Mouse (Mus musculus) midbrain, embryonic 11.5 days (tissue): Measurements from ENCODE around the gene Cd55b. TPM values are rescaled to one million over a fixed set of nuclear protein-coding genes. Genes with fewer than 3 reads are reported as not detected.
"Not testable (repeated sequence)": the region's sequence is repeated elsewhere in the genome, so short reads cannot be mapped to it uniquely, and the experiment has no call there.

Experiments
- ATAC-seq: fragments of 200-750 bp; cut with Nextera tagmentation; 2 replicates; pipeline ENCODE4 v1.8.0; 2017; ENCODE audit warnings: moderate TSS enrichment, moderate library complexity; ENCODE audit not compliant: low FRiP score
- DNase-seq: peaks from one replicate; pipeline ENCODE4 v3.0.0; 2015; ENCODE audit warnings: low spot score; ENCODE audit errors: missing footprints
- H3K27ac ChIP-seq: fragments of 300-500 bp; sonication (generic); 2 replicates; pipeline ENCODE4 v1.5.1; 2014; ENCODE audit warnings: low read depth, low read length
- H3K27me3 ChIP-seq: fragments of 300-500 bp; sonication (generic); 2 replicates; pipeline ENCODE4 v1.6.1; 2014; ENCODE audit warnings: mild to moderate bottlenecking, low read length, moderate library complexity, mixed read lengths; ENCODE audit not compliant: control insufficient read depth, insufficient read depth
- H3K36me3 ChIP-seq: fragments of 300-500 bp; sonication (generic); 2 replicates; pipeline ENCODE4 v1.6.1; 2014; ENCODE audit warnings: mild to moderate bottlenecking, low read length, moderate library complexity, mixed read lengths; ENCODE audit not compliant: control insufficient read depth, insufficient read depth
- H3K4me1 ChIP-seq: fragments of 300-500 bp; sonication (generic); 2 replicates; pipeline ENCODE4 v1.6.1; 2014; ENCODE audit warnings: low read length; ENCODE audit not compliant: control insufficient read depth, insufficient read depth
- H3K4me2 ChIP-seq: fragments of 300-500 bp; sonication (generic); 2 replicates; pipeline ENCODE4 v1.6.1; 2014; ENCODE audit warnings: mild to moderate bottlenecking, moderate library complexity
- H3K4me3 ChIP-seq: fragments of 300-500 bp; sonication (generic); 2 replicates; pipeline ENCODE4 v1.5.1; 2014; ENCODE audit warnings: low read depth, low read length
- H3K9ac ChIP-seq: fragments of 300-500 bp; sonication (generic); 2 replicates; pipeline ENCODE4 v1.6.1; 2014; ENCODE audit warnings: low read length
- H3K9me3 ChIP-seq: fragments of 300-500 bp; sonication (generic); 2 replicates; pipeline ENCODE4 v1.6.1; 2016; ENCODE audit warnings: low read length; ENCODE audit not compliant: control insufficient read depth
- WGBS: fragments of 180-500 bp; shearing (Covaris S2); extraction: QIAGEN DNeasy Blood & Tissue Kit; methylation state at CpG from one replicate; pipeline ENCODE4 v1.1.7; 2014; 5-methylcytosine and 5-hydroxymethylcytosine counted together
- polyA plus RNA-seq: library from polyadenylated mRNA; unstranded; fragments of >200 nt; fragmentation: Nextera tagmentation; extraction: Ambion mirVana; gene quantifications from 2 replicates; pipeline ENCODE4 v1.2.1, GENCODE M21; 2014

Gene Cd55b
- polyA plus RNA-seq, 1 experiment from 2014 or later, result not detected

GRCm38 (mm10) chr1:130428667-130429066 is 5.9 kb upstream of the Cd55b start:
- not testable (repeated sequence) for ATAC-seq, H3K4me3 ChIP-seq, DNase-seq, H3K9ac ChIP-seq, H3K27me3 ChIP-seq, H3K4me1 ChIP-seq, H3K9me3 ChIP-seq, H3K36me3 ChIP-seq, H3K27ac ChIP-seq, H3K4me2 ChIP-seq

- not testable (repeated sequence) for H3K36me3 ChIP-seq, H3K27ac ChIP-seq, H3K4me3 ChIP-seq, H3K9ac ChIP-seq, H3K27me3 ChIP-seq, H3K4me2 ChIP-seq, H3K4me1 ChIP-seq, H3K9me3 ChIP-seq, DNase-seq, ATAC-seq
- WGBS, result 75% methylated on average over 2 of the region's 3 CpGs
Measured at GRCm38 (mm10) chr1:130427175-130427853, 4.5 kb upstream of the Cd55b start.

GRCm38 (mm10) chr1:130422033-130422432 is 776 bp downstream of the Cd55b start:
- H3K4me1 ChIP-seq, DNase-seq, H3K27ac ChIP-seq, ATAC-seq, H3K9ac ChIP-seq, H3K4me2 ChIP-seq, H3K27me3 ChIP-seq, H3K36me3 ChIP-seq, H3K9me3 ChIP-seq, H3K4me3 ChIP-seq: not testable (repeated sequence)
- no CpG with 5 or more reads among the region's 6 CpGs for WGBS

DNA sequence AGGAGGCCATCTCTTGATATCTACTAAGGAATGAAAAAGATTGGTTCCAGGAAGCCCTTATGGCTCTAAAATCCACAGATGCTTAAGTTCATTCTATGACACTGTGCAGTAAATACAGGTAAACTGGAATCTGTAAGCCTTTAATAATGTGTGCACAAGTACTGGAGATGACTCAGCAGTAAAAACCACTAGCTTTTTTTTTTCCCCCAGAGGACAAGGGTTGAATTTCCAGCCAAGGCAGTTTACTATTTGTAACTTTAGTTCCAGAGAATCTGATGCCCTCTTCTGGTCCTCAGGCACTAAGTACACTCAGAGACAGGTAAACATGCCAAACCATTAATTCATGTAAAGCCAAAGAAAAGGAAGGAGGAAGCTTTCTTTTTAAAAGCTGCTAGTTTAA is 25.7 kb downstream of the Cd55b start:
- not testable (repeated sequence) for H3K4me1 ChIP-seq, H3K9ac ChIP-seq, H3K4me2 ChIP-seq, H3K27ac ChIP-seq, H3K4me3 ChIP-seq, H3K9me3 ChIP-seq, H3K36me3 ChIP-seq, ATAC-seq, H3K27me3 ChIP-seq, DNase-seq

GRCm38 (mm10) chr1:130387282-130387681 is 35.5 kb downstream of the Cd55b start:
- not testable (repeated sequence) for H3K27me3 ChIP-seq, H3K9me3 ChIP-seq, H3K4me1 ChIP-seq, H3K36me3 ChIP-seq, DNase-seq, H3K27ac ChIP-seq, H3K9ac ChIP-seq, H3K4me2 ChIP-seq, ATAC-seq, H3K4me3 ChIP-seq

GRCm38 (mm10) chr1:130377726-130378429 is 44.9 kb downstream of the Cd55b start:
- Histone ChIP-seq H3K4me3 (no peak overlapping the region), H3K4me1 (no peaks in the 10 kb centered on the region), H3K9ac (no peak overlapping the region), H3K27me3 (no peaks in the 10 kb centered on the region), H3K4me2 (no peak overlapping the region), H3K36me3 (no peaks in the 10 kb centered on the region), H3K9me3 (no peaks in the 10 kb centered on the region), H3K27ac (no peak overlapping the region)
- WGBS, result 93% methylated on average over 14 of the region's 14 CpGs
- ATAC-seq (no peak), DNase-seq (no peak)

- Histone ChIP-seq H3K9ac (no peak overlapping the region), H3K4me3 (no peak overlapping the region), H3K9me3 (no peaks in the 10 kb centered on the region), H3K4me1 (no peaks in the 10 kb centered on the region), H3K4me2 (no peak overlapping the region), H3K27ac (no peak overlapping the region), H3K36me3 (no peaks in the 10 kb centered on the region), H3K27me3 (no peaks in the 10 kb centered on the region)
- DNase-seq (no peak), ATAC-seq (no peak)
- WGBS, result 89% methylated on average over 3 of the region's 3 CpGs
Measured at GRCm38 (mm10) chr1:130374173-130374785, 48.5 kb downstream of the Cd55b start.

- Histone ChIP-seq H3K4me1 (no peaks in the 10 kb centered on the region), H3K9me3 (no peaks in the 10 kb centered on the region), H3K27ac (no peak overlapping the region), H3K9ac (no peak overlapping the region), H3K4me3 (no peak overlapping the region), H3K36me3 (no peaks in the 10 kb centered on the region), H3K27me3 (no peaks in the 10 kb centered on the region), H3K4me2 (no peak overlapping the region)
- ATAC-seq (no peak), DNase-seq (no peak)
- 41% methylated on average over 2 of the region's 2 CpGs for WGBS
Measured at GRCm38 (mm10) chr1:130373398-130374083, 49.3 kb downstream of the Cd55b start.
